ENCODE assay signal across 1 mouse cellular context in genomic region chr6:6279646-6280045, GRCm38 (mm10).
TF ChIP-seq lines count a peak whose summit lies in the region.

No protein-coding gene starts in this region.

TF ChIP-seq in CH12.LX, 34 proteins besides CTCF, POLR2A, EP300 and RAD21 (continued from another document):
- TF ChIP-seq NELFE (IDR thresholded peaks at IDR 0.05; ENCODE audit: low read depth, low read length) (no peak), USF2 (conservative IDR thresholded peaks at IDR 0.05; ENCODE audit: low read depth, low read length) (no peak), ZC3H11A (IDR thresholded peaks at IDR 0.05; ENCODE audit: low read depth, low read length) (no peak), PAX5 (IDR thresholded peaks at IDR 0.05; ENCODE audit: low read length) (no peak), JUND (conservative IDR thresholded peaks at IDR 0.05; ENCODE audit: low read depth, low read length) (no peak), HCFC1 (IDR thresholded peaks at IDR 0.05; ENCODE audit: low read depth, low read length) (no peak), ZMIZ1 (IDR thresholded peaks at IDR 0.05; ENCODE audit: low read depth, low read length) (no peak), KAT2A (IDR thresholded peaks at IDR 0.05; ENCODE audit: insufficient replicate concordance, low read length) (no peak), MYC (IDR thresholded peaks at IDR 0.05; ENCODE audit: low read depth, low read length) (no peak), CHD2 (IDR thresholded peaks at IDR 0.05; ENCODE audit: low read length) (no peak)
